Mouse (Mus musculus): ENCODE data around the gene Iqgap2.

DNA sequence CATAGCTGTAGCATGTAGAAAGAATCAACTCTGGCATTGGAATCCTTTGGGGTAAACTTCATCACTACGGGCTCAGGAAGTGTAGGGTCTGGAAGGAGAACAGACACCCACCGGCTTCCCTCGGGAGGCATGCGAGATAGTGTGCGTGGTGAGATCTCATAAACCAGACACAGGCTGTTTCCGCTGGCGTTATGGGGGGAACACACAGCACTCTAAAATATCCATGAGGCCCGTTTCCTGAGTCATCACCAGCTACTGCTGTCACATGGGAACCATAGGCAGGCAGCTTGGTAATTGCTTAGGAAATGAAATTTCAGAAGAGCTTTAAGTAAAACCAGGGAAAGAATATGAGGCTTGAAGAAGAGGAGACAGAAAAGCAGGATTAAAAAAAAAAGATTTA, 199.5 kb downstream of the Iqgap2 start:
- TF ChIP-seq POLR2A (IDR thresholded peaks at IDR 0.05; ENCODE audit: insufficient read depth, low read length) (no peak), CTCF (IDR thresholded peaks at IDR 0.05; ENCODE audit: low read depth, low read length) (no peak), EP300 (IDR thresholded peaks at IDR 0.05; ENCODE audit: insufficient read depth, low read depth, low read length) (no peak)
